Mouse (Mus musculus): ENCODE results near the gene Rbm12b1. TPM values are rescaled to one million over a fixed set of nuclear protein-coding genes. Genes with fewer than 3 reads are reported as not detected.
A peak's percentile ranks its signal among the peaks of the same experiment; 100 is the strongest.
"Not testable (repeated sequence)": the region's sequence is repeated elsewhere in the genome, so short reads cannot be mapped to it uniquely, and the experiment has no call there.

The Rbm12b1 gene
- polyA plus RNA-seq (2012; ENCODE audit: insufficient read depth, insufficient read length, missing spikeins): 1.7 and 2.3 TPM in 2 replicates

- H3K27ac ChIP-seq (replicated peaks; ENCODE audit: low read depth, low read length): peak within 1 kb of the TSS; percentile 24; the same call in 1 of the 2 replicates
Observed at GRCm38 (mm10) chr4:12140141-12140567, at the start of gene Rbm12b1. Gene Rbm12b1, plus strand, starts transcription at chr4:12140264.

DNA sequence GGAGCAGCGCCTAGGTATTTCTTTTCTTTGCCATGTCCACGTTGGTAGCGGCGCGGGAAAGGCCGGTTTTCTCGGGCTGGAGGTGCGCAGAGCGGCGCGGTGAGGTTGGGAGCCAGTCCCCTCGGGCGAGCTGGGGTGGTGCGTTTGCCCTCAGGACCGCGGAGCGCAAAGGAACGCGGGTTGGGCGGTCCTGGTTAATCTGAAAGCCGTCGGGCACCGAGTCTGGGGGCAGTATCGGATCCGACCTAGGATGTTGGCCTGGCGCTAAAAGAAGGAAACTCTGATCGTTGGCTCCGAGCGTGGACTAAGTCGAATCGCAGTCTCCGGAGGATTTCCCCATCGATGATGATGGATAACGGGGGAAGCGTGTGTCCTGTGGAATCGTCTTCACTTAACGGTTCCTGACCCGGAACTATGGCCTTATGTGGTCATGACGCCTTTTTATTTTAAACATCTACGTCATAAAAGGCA lies 563 bp downstream of the Rbm12b1 start:
- H3K4me3 ChIP-seq (ENCODE audit: insufficient read depth, low read depth, low read length): peak overlapping the region; percentile 72
- H3K27ac ChIP-seq (replicated peaks; ENCODE audit: low read depth, low read length): peak overlapping the region; percentile 24; the same call in 1 of the 2 replicates
- H3K4me1 ChIP-seq (ENCODE audit: control insufficient read depth, insufficient read depth, insufficient read length, low read length): not testable (repeated sequence)

More at GRCm38 (mm10) chr4:12140141-12140567, at the start of gene Rbm12b1:
- peak within 1 kb of the TSS; percentile 72 for H3K4me3 ChIP-seq (ENCODE audit: insufficient read depth, low read depth, low read length)
- not testable (repeated sequence) for H3K4me1 ChIP-seq (ENCODE audit: control insufficient read depth, insufficient read depth, insufficient read length, low read length)

GRCm38 (mm10) chr4:12141516-12141915 lies 1.5 kb downstream of the Rbm12b1 start:
- H3K27ac ChIP-seq (replicated peaks; ENCODE audit: low read depth, low read length); H3K4me3 ChIP-seq (ENCODE audit: insufficient read depth, low read depth, low read length); H3K4me1 ChIP-seq (ENCODE audit: control insufficient read depth, insufficient read depth, insufficient read length, low read length): not testable (repeated sequence)

DNA sequence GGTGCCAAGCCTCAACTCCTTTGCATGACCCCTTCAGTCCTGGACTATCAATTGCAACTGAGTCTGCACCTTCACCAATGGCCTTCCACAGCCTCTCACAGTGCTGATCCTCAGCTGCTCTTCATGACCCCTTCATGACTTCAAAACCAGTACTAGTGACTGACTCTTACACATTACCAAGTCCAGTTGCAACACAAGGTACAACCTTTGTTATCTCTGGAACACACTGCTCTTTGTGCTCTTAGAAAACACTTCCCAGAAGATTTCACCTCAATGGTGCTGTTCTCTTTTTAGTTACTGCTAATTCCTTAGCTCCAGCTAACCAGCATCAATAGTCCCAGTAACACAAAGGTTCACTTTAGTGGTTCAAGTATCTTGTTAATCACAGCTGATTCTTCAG lies 7.6 kb downstream of the Rbm12b1 start:
- no peak overlapping the region for H3K4me3 ChIP-seq (ENCODE audit: insufficient read depth, low read depth, low read length)
- H3K27ac ChIP-seq (replicated peaks; ENCODE audit: low read depth, low read length): no peak overlapping the region
- H3K4me1 ChIP-seq (ENCODE audit: control insufficient read depth, insufficient read depth, insufficient read length, low read length): no peaks in the 10 kb centered on the region

DNA sequence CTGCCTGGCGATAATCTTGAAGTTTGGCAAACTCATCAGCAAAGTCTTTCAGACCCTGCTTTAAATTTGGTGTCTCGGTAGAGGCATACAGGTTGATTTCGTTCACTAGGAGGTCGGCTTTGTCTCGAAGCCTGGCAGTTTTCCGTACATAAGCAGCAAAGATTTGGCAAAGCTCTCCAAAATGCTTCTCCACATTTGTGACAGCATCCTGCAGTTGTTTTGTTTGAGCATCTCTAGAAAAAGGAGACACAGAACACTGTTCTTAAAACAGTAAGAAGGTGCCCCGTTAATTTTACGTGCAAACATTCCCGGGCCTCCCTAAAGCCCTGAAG lies 30.9 kb downstream of the Rbm12b1 start:
- H3K4me3 ChIP-seq (ENCODE audit: insufficient read depth, low read depth, low read length): peak overlapping the region; percentile 90
- H3K4me1 ChIP-seq (ENCODE audit: control insufficient read depth, insufficient read depth, insufficient read length, low read length): peaks cover 2% of the 10 kb centered on the region; the same call in 1 of the 2 replicates
- H3K27ac ChIP-seq (replicated peaks; ENCODE audit: low read depth, low read length): no peak overlapping the region

- Histone ChIP-seq H3K4me1 (ENCODE audit: control insufficient read depth, insufficient read depth, insufficient read length, low read length) (peaks cover 2% of the 10 kb centered on the region; the same call in 1 of the 2 replicates), H3K4me3 (ENCODE audit: insufficient read depth, low read depth, low read length) (peak within 1 kb of the TSS; percentile 90), H3K27ac (replicated peaks; ENCODE audit: low read depth, low read length) (no peak within 1 kb of the TSS)
Observed at GRCm38 (mm10) chr4:12171318-12172091, 31.4 kb downstream of the Rbm12b1 start, which contains the start of gene Fam92a. Gene Fam92a, minus strand, starts transcription at chr4:12172015.

DNA sequence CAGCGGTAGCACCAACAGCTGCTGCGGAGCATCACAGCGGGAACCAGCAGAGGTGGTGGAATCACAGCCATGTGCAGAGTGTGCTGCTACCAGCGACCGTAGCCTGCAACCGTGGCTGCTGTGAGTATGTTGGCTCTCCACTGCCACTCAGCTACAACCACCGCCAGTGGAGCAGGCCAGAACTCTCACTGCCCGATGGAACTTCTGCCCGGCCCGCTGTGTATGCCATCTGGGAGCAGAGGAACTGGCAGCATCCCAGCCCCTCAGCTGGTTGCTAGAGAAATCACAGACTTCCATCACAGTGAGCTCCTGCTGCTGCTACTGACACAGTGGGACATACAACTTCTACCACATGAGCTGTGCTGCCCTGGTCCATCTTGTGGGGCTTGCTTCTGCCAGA lies 38.9 kb downstream of the Rbm12b1 start:
- Histone ChIP-seq H3K27ac (replicated peaks; ENCODE audit: low read depth, low read length) (no peak overlapping the region), H3K4me3 (ENCODE audit: insufficient read depth, low read depth, low read length) (no peak overlapping the region), H3K4me1 (ENCODE audit: control insufficient read depth, insufficient read depth, insufficient read length, low read length) (no peaks in the 10 kb centered on the region)

Other genes starting within 250 kb of the Rbm12b1 start
- not detected in 2 replicates for gene Gm10604, start 159.0 kb upstream of the Rbm12b1 start, polyA plus RNA-seq (2012; ENCODE audit: insufficient read depth, insufficient read length, missing spikeins)
- 3.3 and 4.0 TPM in 2 replicates for gene Rbm12b2, start 50.8 kb upstream of the Rbm12b1 start, polyA plus RNA-seq (2012; ENCODE audit: insufficient read depth, insufficient read length, missing spikeins)
- gene Fam92a, start 31.8 kb downstream of the Rbm12b1 start, polyA plus RNA-seq (2012; ENCODE audit: insufficient read depth, insufficient read length, missing spikeins): 20.1 and 21.0 TPM in 2 replicates

Measured in brown adipose tissue, adult 24 weeks (tissue).